8 mouse cellular contexts compared by ENCODE assay signal in genomic region chr10:18549321-18550216, GRCm38 (mm10). TPM values are rescaled to one million over a fixed set of nuclear protein-coding genes. Genes with fewer than 3 reads are reported as not detected.
DNase-seq lines count a peak whose midpoint lies in the region; ATAC-seq lines count a peak whose summit lies in the region.

No protein-coding gene starts in this region.

- H3K4me3 ChIP-seq in embryonic facial prominence, embryonic 12.5 days: peak overlapping the region; percentile 40
- peak overlapping the region; percentile 29 for H3K4me3 ChIP-seq in intestine, embryonic 15.5 days (replicated peaks)
- H3K4me3 ChIP-seq in midbrain, embryonic 16.5 days (ENCODE audit: low read depth, low read length): peak overlapping the region; percentile 40

- 6% methylated on average over 35 of the region's 35 CpGs for WGBS in embryonic facial prominence, embryonic 12.5 days
- 6% methylated on average over 35 of the region's 35 CpGs for WGBS in intestine, embryonic 15.5 days
- 3% methylated on average over 35 of the region's 35 CpGs for WGBS in midbrain, embryonic 16.5 days

- H3K4me2 ChIP-seq in embryonic facial prominence, embryonic 12.5 days (replicated peaks): peak overlapping the region; percentile 63
- H3K4me2 ChIP-seq in intestine, embryonic 15.5 days (replicated peaks): peak overlapping the region; percentile 71
- H3K4me2 ChIP-seq in midbrain, embryonic 16.5 days (ENCODE audit: low read length): peak overlapping the region; percentile 61

- peak; percentile 15 to 17 for DNase-seq in left cerebral cortex, postnatal 36 days (ENCODE audit: low spot score in 2 of 2)
- DNase-seq in left cerebral cortex, adult 9 months (ENCODE audit: low spot score in 2 of 2): no peak
- no peak for DNase-seq in gastrocnemius, postnatal 25 days
- no peak for DNase-seq in adrenal gland, adult 2 months
- no peak for DNase-seq in ovary, postnatal 10 days (ENCODE audit: low spot score)

- H3K36me3 ChIP-seq in embryonic facial prominence, embryonic 12.5 days: no peaks in the 10 kb centered on the region
- no peaks in the 10 kb centered on the region for H3K36me3 ChIP-seq in intestine, embryonic 15.5 days
- no peaks in the 10 kb centered on the region for H3K36me3 ChIP-seq in midbrain, embryonic 16.5 days (ENCODE audit: control insufficient read depth, insufficient read depth, low read length)

- no peak overlapping the region for H3K27ac ChIP-seq in embryonic facial prominence, embryonic 12.5 days
- no peak overlapping the region for H3K27ac ChIP-seq in intestine, embryonic 15.5 days
- peak overlapping the region; percentile 19 for H3K27ac ChIP-seq in midbrain, embryonic 16.5 days (ENCODE audit: low read length)

- no peaks in the 10 kb centered on the region for H3K27me3 ChIP-seq in embryonic facial prominence, embryonic 12.5 days
- no peaks in the 10 kb centered on the region for H3K27me3 ChIP-seq in intestine, embryonic 15.5 days (replicated peaks)
- no peaks in the 10 kb centered on the region for H3K27me3 ChIP-seq in midbrain, embryonic 16.5 days (ENCODE audit: control insufficient read depth, insufficient read depth, low read depth, low read length)

- ATAC-seq in embryonic facial prominence, embryonic 12.5 days (ENCODE audit: insufficient number of reproducible peaks, insufficient read depth, low FRiP score, low TSS enrichment): no peak; the same call in 1 of the 2 replicates
- ATAC-seq in intestine, embryonic 15.5 days: peak; percentile 42; the same call in 1 of the 2 replicates
- peak; percentile 74 for ATAC-seq in midbrain, embryonic 16.5 days

- intact Hi-C loops in left cerebral cortex, postnatal 36 days (cut with DNase I): no loop called here

- H3K4me1 ChIP-seq in embryonic facial prominence, embryonic 12.5 days: 0 out of 2 replicates have a peak, but pooled peaks cover 3% of the 10 kb centered on the region
- H3K4me1 ChIP-seq in intestine, embryonic 15.5 days (replicated peaks): peaks cover 7% of the 10 kb centered on the region; the same call in 1 of the 2 replicates
- peaks cover 4% of the 10 kb centered on the region for H3K4me1 ChIP-seq in midbrain, embryonic 16.5 days (ENCODE audit: control insufficient read depth, insufficient read depth, low read length)

- H3K9ac ChIP-seq in embryonic facial prominence, embryonic 12.5 days: no peak overlapping the region
- 0 out of 2 replicates have a peak overlapping the region, but pooled peaks have one; percentile 34 for H3K9ac ChIP-seq in intestine, embryonic 15.5 days
- peak overlapping the region; percentile 52 for H3K9ac ChIP-seq in midbrain, embryonic 16.5 days (ENCODE audit: low read depth, low read length)

- H3K9me3 ChIP-seq in embryonic facial prominence, embryonic 12.5 days: no peaks in the 10 kb centered on the region
- no peaks in the 10 kb centered on the region for H3K9me3 ChIP-seq in intestine, embryonic 15.5 days
- no peaks in the 10 kb centered on the region for H3K9me3 ChIP-seq in midbrain, embryonic 16.5 days (replicated peaks; ENCODE audit: control insufficient read depth, low read length, poor library complexity, severe bottlenecking)

RNA-seq across cellular contexts. Expression of gene Hebp2, which starts 3.7 kb away (rescaled TPM):
- 1 to 10 TPM; 2.5 to 3.4 TPM for total RNA-seq in left cerebral cortex, postnatal 36 days (2021)
- 16.7 and 19.7 TPM in 2 replicates for polyA plus RNA-seq in embryonic facial prominence, embryonic 12.5 days (2016; fragmentation: Nextera tagmentation; extraction: Ambion mirVana)
- polyA plus RNA-seq in intestine, embryonic 15.5 days (2015; fragmentation: Nextera tagmentation; extraction: Ambion mirVana): 7.4 and 9.0 TPM in 2 replicates
- 10.8 and 11.7 TPM in 2 replicates for polyA plus RNA-seq in midbrain, embryonic 16.5 days (2015; fragmentation: Nextera tagmentation; extraction: Ambion mirVana)
- total RNA-seq in gastrocnemius, postnatal 25 days (2021): under 1 TPM; 0.59 to 0.91 TPM
- 1 to 10 TPM; 4.6 to 6.2 TPM for total RNA-seq in adrenal gland, adult 2 months (2021)
- polyA plus RNA-seq in adrenal gland, adult 2 months (2012; rRNA removed): 0.56 and 1.4 TPM in 2 replicates

Comparison
In these comparisons a context has a peak if more than half of its experiments do, and no peak if none do; other contexts are left out.
1. DNase-seq: peak in left cerebral cortex, postnatal 36 days (2 of 2); none in left cerebral cortex, adult 9 months (0 of 2), gastrocnemius, postnatal 25 days (single experiment), adrenal gland, adult 2 months (single experiment) and ovary, postnatal 10 days (single experiment).
2. Peak in every context shown above with its lines, with median percentiles within 50 percentile points of each other: H3K4me2 ChIP-seq and H3K4me3 ChIP-seq.